Mouse (Mus musculus): Measurements from ENCODE around the gene Mag. TPM values are rescaled to one million over a fixed set of nuclear protein-coding genes. Genes with fewer than 3 reads are reported as not detected.
A peak's percentile ranks its signal among the peaks of the same experiment; 100 is the strongest.

The Mag gene
- polyA plus RNA-seq, 1 experiment from 2014 or later: 1.3 TPM

DNA sequence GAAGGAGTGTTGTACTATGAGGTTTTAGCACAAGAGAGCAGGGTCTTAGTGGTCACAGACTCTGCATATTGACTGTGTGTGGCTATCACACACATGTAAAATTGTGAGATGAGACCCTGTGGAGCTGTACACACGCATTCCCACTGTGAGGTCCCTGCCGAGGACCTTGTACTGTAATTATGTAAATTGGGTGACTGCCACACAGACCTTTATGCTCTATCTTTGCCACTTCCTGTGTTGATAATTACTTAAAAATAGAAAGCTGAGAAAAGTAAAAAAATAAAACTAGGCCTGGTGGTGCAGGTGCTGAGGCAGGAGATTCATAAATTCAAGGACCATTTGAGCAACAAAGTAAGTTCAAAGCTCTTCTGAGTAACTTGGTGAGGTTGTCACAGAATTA is 24.0 kb downstream of the Mag start:
- ATAC-seq (ENCODE audit: insufficient number of reproducible peaks, low FRiP score, low TSS enrichment, low read depth): no peak
- 63% methylated on average over 2 of the region's 2 CpGs for WGBS
- Histone ChIP-seq H3K27me3 (no peaks in the 10 kb centered on the region), H3K4me1 (0 out of 2 replicates have a peak, but pooled peaks cover 3% of the 10 kb centered on the region), H3K4me2 (no peak overlapping the region), H3K4me3 (no peak overlapping the region), H3K27ac (no peak overlapping the region), H3K9ac (no peak overlapping the region), H3K9me3 (no peaks in the 10 kb centered on the region), H3K36me3 (no peaks in the 10 kb centered on the region)

GRCm38 (mm10) chr7:30888786-30889185 is 25.9 kb downstream of the Mag start:
- no peak overlapping the region for H3K9ac ChIP-seq
- no peak overlapping the region for H3K27ac ChIP-seq
- H3K4me1 ChIP-seq: 0 out of 2 replicates have a peak, but pooled peaks cover 3% of the 10 kb centered on the region
- H3K36me3 ChIP-seq: no peaks in the 10 kb centered on the region
- no peak overlapping the region for H3K4me2 ChIP-seq
- H3K27me3 ChIP-seq: no peaks in the 10 kb centered on the region
- H3K9me3 ChIP-seq: no peaks in the 10 kb centered on the region
- ATAC-seq (ENCODE audit: insufficient number of reproducible peaks, low FRiP score, low TSS enrichment, low read depth): no peak
- H3K4me3 ChIP-seq: no peak overlapping the region
- WGBS: 81% methylated on average over 7 of the region's 7 CpGs

DNA sequence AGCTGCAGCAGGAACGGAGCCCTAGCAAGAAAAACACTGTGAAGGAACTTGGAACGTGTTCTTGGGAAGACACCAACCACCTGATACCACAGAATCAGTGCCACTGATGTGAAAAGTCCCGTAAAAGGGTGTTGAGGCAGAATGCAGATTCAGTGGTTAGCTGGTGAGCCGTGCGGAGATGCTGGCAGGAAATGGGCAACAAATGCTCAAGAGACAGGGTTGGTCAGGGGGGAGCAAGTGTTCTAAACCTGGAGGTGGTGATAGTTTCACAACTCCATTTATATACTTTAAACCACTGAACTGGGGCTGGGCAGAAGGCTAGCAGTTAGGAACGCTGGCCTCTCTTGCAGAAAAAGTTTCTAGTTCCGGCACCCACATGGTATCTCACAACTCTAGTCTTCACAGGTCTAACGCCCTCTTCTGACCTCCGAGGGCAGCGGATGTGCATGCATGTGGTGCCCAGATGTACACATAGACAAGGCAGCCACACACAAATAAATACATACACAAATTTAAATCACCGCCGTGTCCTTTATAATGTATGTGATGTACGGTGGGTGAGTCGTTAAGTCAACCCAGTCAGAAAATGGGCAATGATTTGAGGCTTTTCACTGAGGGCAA is 27.0 kb downstream of the Mag start:
- 76% methylated on average over 14 of the region's 14 CpGs for WGBS
- ATAC-seq (ENCODE audit: insufficient number of reproducible peaks, low FRiP score, low TSS enrichment, low read depth): no peak
- H3K9me3 ChIP-seq: no peaks in the 10 kb centered on the region
- H3K36me3 ChIP-seq: no peaks in the 10 kb centered on the region
- H3K9ac ChIP-seq: no peak overlapping the region
- H3K4me1 ChIP-seq: 0 out of 2 replicates have a peak, but pooled peaks cover 3% of the 10 kb centered on the region
- H3K27me3 ChIP-seq: no peaks in the 10 kb centered on the region
- no peak overlapping the region for H3K27ac ChIP-seq
- no peak overlapping the region for H3K4me3 ChIP-seq
- H3K4me2 ChIP-seq: no peak overlapping the region

- H3K4me2 ChIP-seq: no peak overlapping the region
- H3K4me3 ChIP-seq: no peak overlapping the region
- H3K9me3 ChIP-seq: no peaks in the 10 kb centered on the region
- H3K9ac ChIP-seq: no peak overlapping the region
- 74% methylated on average over 4 of the region's 4 CpGs for WGBS
- no peak for ATAC-seq (ENCODE audit: insufficient number of reproducible peaks, low FRiP score, low TSS enrichment, low read depth)
- no peaks in the 10 kb centered on the region for H3K27me3 ChIP-seq
- H3K4me1 ChIP-seq: no peaks in the 10 kb centered on the region
- H3K36me3 ChIP-seq: no peaks in the 10 kb centered on the region
- no peak overlapping the region for H3K27ac ChIP-seq
These were observed 27.8 kb downstream of the Mag start for GRCm38 (mm10) chr7:30886852-30887251.

DNA sequence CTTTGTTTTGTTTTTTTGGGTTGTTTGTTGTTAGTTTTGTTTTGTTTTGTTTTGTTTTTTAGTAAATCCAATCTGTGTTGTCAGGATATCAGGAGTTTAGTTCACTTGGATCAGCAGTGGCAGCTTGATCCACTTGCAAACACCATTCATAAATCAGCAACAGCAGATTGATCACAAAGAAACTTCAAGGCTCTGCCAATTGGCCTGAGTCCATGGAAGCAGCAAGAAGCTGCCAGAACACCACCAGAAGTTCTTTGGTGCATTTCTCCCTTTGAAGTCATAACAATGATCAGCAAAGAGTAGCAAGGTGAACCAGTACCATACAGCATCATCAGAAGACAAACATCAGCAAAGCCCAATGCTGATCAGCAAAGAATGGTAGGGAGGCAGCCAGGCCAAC is 30.6 kb downstream of the Mag start:
- no peaks in the 10 kb centered on the region for H3K36me3 ChIP-seq
- no peak overlapping the region for H3K9ac ChIP-seq
- H3K4me1 ChIP-seq: no peaks in the 10 kb centered on the region
- no peak overlapping the region for H3K4me3 ChIP-seq
- H3K27me3 ChIP-seq: no peaks in the 10 kb centered on the region
- H3K27ac ChIP-seq: no peak overlapping the region
- no peaks in the 10 kb centered on the region for H3K9me3 ChIP-seq
- no peak overlapping the region for H3K4me2 ChIP-seq
- no peak for ATAC-seq (ENCODE audit: insufficient number of reproducible peaks, low FRiP score, low TSS enrichment, low read depth)

DNA sequence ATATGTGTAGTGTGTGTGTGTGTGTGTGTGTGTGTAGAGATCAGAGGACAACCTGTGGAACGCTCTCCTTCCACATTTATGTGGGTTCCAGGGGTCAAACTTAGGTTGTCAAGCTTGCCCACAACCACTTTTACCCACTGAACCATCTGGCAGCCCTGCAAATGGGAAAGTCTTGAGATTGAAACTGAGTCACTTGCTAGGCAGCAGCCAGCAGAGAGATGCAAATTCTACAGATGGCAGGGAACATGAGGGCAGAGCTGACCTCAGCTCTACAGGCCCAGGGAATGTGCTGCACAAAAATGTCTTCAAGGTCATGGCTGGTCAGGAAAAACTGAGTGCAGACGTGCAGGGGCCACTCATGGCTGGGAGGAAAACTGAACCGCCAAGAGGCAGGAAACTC is 33.3 kb downstream of the Mag start:
- Histone ChIP-seq H3K4me3 (no peak overlapping the region), H3K9me3 (no peaks in the 10 kb centered on the region), H3K4me1 (no peaks in the 10 kb centered on the region), H3K4me2 (no peak overlapping the region), H3K27ac (no peak overlapping the region), H3K27me3 (no peaks in the 10 kb centered on the region), H3K36me3 (no peaks in the 10 kb centered on the region), H3K9ac (no peak overlapping the region)
- ATAC-seq (ENCODE audit: insufficient number of reproducible peaks, low FRiP score, low TSS enrichment, low read depth): no peak
- 79% methylated on average over 3 of the region's 3 CpGs for WGBS

DNA sequence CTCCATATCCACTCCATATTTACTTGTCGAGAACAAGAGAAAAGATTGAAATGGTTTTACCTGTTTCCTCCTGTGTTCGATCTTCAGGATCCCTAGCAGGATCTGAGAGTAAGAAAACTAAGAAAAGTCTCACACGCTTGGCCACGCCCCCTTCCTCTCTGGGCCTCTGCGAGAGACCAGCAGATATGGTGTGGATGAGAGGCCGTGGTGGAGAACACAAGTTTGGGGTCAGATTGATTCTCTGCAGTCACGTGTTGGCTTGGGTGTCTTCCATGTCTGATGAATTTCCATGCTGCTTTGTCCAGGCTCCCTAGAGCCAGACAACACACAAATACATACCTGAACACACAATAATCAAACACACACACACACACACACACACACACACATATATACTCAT is 34.5 kb downstream of the Mag start, which contains the start of gene Cd22:
TSS of gene Cd22 (minus strand) at position 167 of the 400 bp plus-strand sequence.
- H3K36me3 ChIP-seq: no peaks in the 10 kb centered on the region
- H3K9ac ChIP-seq: no peak within 1 kb of the TSS
- no peaks in the 10 kb centered on the region for H3K9me3 ChIP-seq
- WGBS: 65% methylated on average over 7 of the region's 7 CpGs
- no peak within 1 kb of the TSS for H3K27ac ChIP-seq
- no peaks in the 10 kb centered on the region for H3K4me1 ChIP-seq
- H3K4me2 ChIP-seq: no peak within 1 kb of the TSS
- H3K4me3 ChIP-seq: no peak within 1 kb of the TSS
- H3K27me3 ChIP-seq: no peaks in the 10 kb centered on the region
- ATAC-seq (ENCODE audit: insufficient number of reproducible peaks, low FRiP score, low TSS enrichment, low read depth): no peak

GRCm38 (mm10) chr7:30878950-30879349 is 35.7 kb downstream of the Mag start:
- no peak overlapping the region for H3K27ac ChIP-seq
- no peak for ATAC-seq (ENCODE audit: insufficient number of reproducible peaks, low FRiP score, low TSS enrichment, low read depth)
- no peaks in the 10 kb centered on the region for H3K36me3 ChIP-seq
- H3K27me3 ChIP-seq: no peaks in the 10 kb centered on the region
- 83% methylated on average over 6 of the region's 6 CpGs for WGBS
- H3K4me3 ChIP-seq: no peak overlapping the region
- no peak overlapping the region for H3K4me2 ChIP-seq
- H3K9ac ChIP-seq: no peak overlapping the region
- H3K9me3 ChIP-seq: no peaks in the 10 kb centered on the region
- H3K4me1 ChIP-seq: no peaks in the 10 kb centered on the region

DNA sequence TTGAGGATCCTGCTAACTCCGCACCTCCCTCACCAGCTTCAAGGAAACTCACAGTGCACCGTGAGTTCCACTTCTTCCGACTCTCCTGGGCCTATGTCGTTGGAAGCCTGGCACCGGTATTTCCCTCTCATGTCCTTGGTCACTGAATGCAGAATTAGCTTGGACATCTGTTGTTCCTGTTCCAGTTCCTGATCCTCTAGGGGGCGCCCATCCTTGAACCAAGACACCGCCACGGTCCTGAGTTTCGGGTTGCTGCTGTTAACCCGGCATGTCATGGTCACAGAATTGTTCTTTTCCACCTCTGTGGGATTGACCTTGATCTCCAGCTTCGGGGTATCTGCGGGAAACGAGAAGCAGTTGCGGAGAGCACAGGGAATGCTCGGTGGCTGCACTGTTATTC is 41.6 kb downstream of the Mag start:
- no peak overlapping the region for H3K9ac ChIP-seq
- H3K9me3 ChIP-seq: no peaks in the 10 kb centered on the region
- no peaks in the 10 kb centered on the region; the same call in 1 of the 2 replicates for H3K27me3 ChIP-seq
- H3K27ac ChIP-seq: no peak overlapping the region
- no peak overlapping the region for H3K4me3 ChIP-seq
- no peak overlapping the region for H3K4me2 ChIP-seq
- no peaks in the 10 kb centered on the region for H3K36me3 ChIP-seq
- 22% methylated on average over 15 of the region's 15 CpGs for WGBS
- no peak for ATAC-seq (ENCODE audit: insufficient number of reproducible peaks, low FRiP score, low TSS enrichment, low read depth)
- 0 out of 2 replicates have a peak, but pooled peaks cover 3% of the 10 kb centered on the region for H3K4me1 ChIP-seq

DNA sequence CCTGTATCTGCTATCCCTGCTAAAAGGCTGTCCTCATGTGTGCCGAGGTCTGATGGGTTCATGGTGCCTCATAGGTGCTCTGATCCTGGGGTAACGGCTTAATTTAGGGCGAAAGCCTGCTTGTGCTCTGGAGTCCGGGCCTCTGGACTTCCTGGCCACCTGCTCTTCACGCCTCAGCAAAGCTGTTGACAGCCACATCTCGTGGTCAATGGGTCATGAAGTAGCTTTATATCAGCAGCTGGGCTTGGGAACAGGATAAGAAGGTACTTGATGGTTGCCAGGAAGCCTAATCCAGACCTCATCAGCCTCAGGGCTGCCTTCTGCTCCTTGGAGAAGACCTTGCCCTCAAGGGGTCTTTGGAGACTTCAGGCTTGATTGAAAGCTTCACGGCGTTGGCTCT is 51.3 kb downstream of the Mag start:
- Histone ChIP-seq H3K36me3 (no peaks in the 10 kb centered on the region), H3K4me1 (no peaks in the 10 kb centered on the region; the same call in 1 of the 2 replicates), H3K9ac (no peak overlapping the region), H3K4me2 (no peak overlapping the region), H3K27ac (no peak overlapping the region), H3K4me3 (no peak overlapping the region), H3K27me3 (no peaks in the 10 kb centered on the region), H3K9me3 (no peaks in the 10 kb centered on the region)
- ATAC-seq (ENCODE audit: insufficient number of reproducible peaks, low FRiP score, low TSS enrichment, low read depth): no peak
- WGBS: 71% methylated on average over 8 of the region's 8 CpGs

DNA sequence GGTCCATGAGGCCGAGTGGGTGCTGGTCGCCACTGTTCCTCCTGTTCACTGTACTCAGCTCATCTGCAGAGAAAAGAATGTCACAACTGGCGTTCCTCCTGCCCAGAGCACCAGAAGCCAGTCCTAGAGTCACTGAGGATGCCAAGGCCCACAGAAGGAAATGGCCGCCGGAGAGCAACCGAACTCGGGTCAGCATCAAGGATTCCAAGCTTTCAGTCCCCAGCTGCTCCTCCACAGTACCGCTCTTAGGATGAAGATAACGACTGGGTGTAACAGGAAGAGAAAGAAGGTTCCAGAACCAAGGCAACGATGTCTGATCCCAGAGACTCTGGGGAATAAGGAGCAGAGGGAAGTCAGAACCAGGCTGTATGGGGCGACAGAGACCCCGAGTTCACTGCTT is 53.2 kb downstream of the Mag start, which contains the start of gene Ffar1:
TSS of gene Ffar1 (minus strand) at position 101 of the 400 bp plus-strand sequence.
- Histone ChIP-seq H3K36me3 (no peaks in the 10 kb centered on the region), H3K9ac (no peak within 1 kb of the TSS), H3K4me1 (no peaks in the 10 kb centered on the region; the same call in 1 of the 2 replicates), H3K4me2 (no peak within 1 kb of the TSS), H3K4me3 (no peak within 1 kb of the TSS), H3K27me3 (peaks cover 1% of the 10 kb centered on the region; the same call in 1 of the 2 replicates), H3K27ac (no peak within 1 kb of the TSS), H3K9me3 (no peaks in the 10 kb centered on the region)
- no peak for ATAC-seq (ENCODE audit: insufficient number of reproducible peaks, low FRiP score, low TSS enrichment, low read depth)
- 85% methylated on average over 12 of the region's 12 CpGs for WGBS

- H3K4me2 ChIP-seq: peak overlapping the region; percentile 46
- peaks cover 13% of the 10 kb centered on the region for H3K27me3 ChIP-seq
- no peaks in the 10 kb centered on the region for H3K9me3 ChIP-seq
- H3K4me1 ChIP-seq: no peaks in the 10 kb centered on the region; the same call in 1 of the 2 replicates
- no peaks in the 10 kb centered on the region for H3K36me3 ChIP-seq
- no peak overlapping the region for H3K9ac ChIP-seq
- H3K4me3 ChIP-seq: peak overlapping the region; percentile 30
- no peak; the same call in 1 of the 2 replicates for ATAC-seq (ENCODE audit: insufficient number of reproducible peaks, low FRiP score, low TSS enrichment, low read depth)
- WGBS: 14% methylated on average over 15 of the region's 16 CpGs
- H3K27ac ChIP-seq: no peak overlapping the region
These were observed 54.9 kb downstream of the Mag start for GRCm38 (mm10) chr7:30859635-30860402.
